Mouse (Mus musculus) embryonic facial prominence, embryonic 12.5 days (tissue): ENCODE data around the gene Xcl1. TPM values are rescaled to one million over a fixed set of nuclear protein-coding genes. Genes with fewer than 3 reads are reported as not detected.
"Not testable (repeated sequence)": the region's sequence is repeated elsewhere in the genome, so short reads cannot be mapped to it uniquely, and the experiment has no call there.

Experiments used
- ATAC-seq: fragments of 200-750 bp; cut with Nextera tagmentation; 2 replicates; pipeline ENCODE4 v1.8.0; 2017; ENCODE audit not compliant: insufficient number of reproducible peaks, insufficient read depth, low FRiP score, low TSS enrichment
- H3K27ac ChIP-seq: fragments of 300-500 bp; sonication (generic); 2 replicates; pipeline ENCODE4 v1.5.1; 2016; ENCODE audit warnings: mild to moderate bottlenecking
- H3K27me3 ChIP-seq: fragments of 300-500 bp; sonication (generic); 2 replicates; pipeline ENCODE4 v1.6.1; 2016; ENCODE audit warnings: mild to moderate bottlenecking, moderate library complexity
- H3K36me3 ChIP-seq: fragments of 300-500 bp; sonication (generic); 2 replicates; pipeline ENCODE4 v1.6.1; 2016; ENCODE audit warnings: mild to moderate bottlenecking
- H3K4me1 ChIP-seq: fragments of 300-500 bp; sonication (generic); 2 replicates; pipeline ENCODE4 v1.6.1; 2016
- H3K4me2 ChIP-seq: fragments of 300-500 bp; sonication (generic); replicated peaks from 2 replicates; pipeline ENCODE4 v1.6.1; 2016; ENCODE audit warnings: mild to moderate bottlenecking, moderate library complexity
- H3K4me3 ChIP-seq: fragments of 300-500 bp; sonication (generic); 2 replicates; pipeline ENCODE4 v1.5.1; 2016; ENCODE audit warnings: mild to moderate bottlenecking
- H3K9ac ChIP-seq: fragments of 300-500 bp; sonication (generic); 2 replicates; pipeline ENCODE4 v1.6.1; 2016; ENCODE audit warnings: mild to moderate bottlenecking, moderate library complexity
- H3K9me3 ChIP-seq: fragments of 300-500 bp; sonication (generic); 2 replicates; pipeline ENCODE4 v1.6.1; 2016; ENCODE audit warnings: mild to moderate bottlenecking, moderate library complexity
- WGBS: fragments of 180-500 bp; shearing (Covaris S2); methylation state at CpG from one replicate; pipeline ENCODE4 v1.1.7; 2016; 5-methylcytosine and 5-hydroxymethylcytosine counted together
- polyA plus RNA-seq: library from polyadenylated mRNA; unstranded; fragments of >200 nt; fragmentation: Nextera tagmentation; extraction: Ambion mirVana; gene quantifications from 2 replicates; pipeline ENCODE4 v1.2.1, GENCODE M21; 2016

Xcl1 gene
- not detected in 2 replicates for polyA plus RNA-seq

- H3K4me1 ChIP-seq, result no peaks in the 10 kb centered on the region
- H3K27ac ChIP-seq, result no peak within 1 kb of the TSS
- H3K4me3 ChIP-seq, result no peak within 1 kb of the TSS
- no peaks in the 10 kb centered on the region for H3K27me3 ChIP-seq
- H3K4me2 ChIP-seq, result no peak within 1 kb of the TSS
- no peak for ATAC-seq
- no peak within 1 kb of the TSS for H3K9ac ChIP-seq
- 78% methylated on average over 9 of the region's 9 CpGs for WGBS
- no peaks in the 10 kb centered on the region for H3K9me3 ChIP-seq
- H3K36me3 ChIP-seq, result no peaks in the 10 kb centered on the region
These were observed at the start of gene Xcl1 for GRCm38 (mm10) chr1:164935477-164936044. Xcl1 (minus strand) TSS chr1:164935527.

GRCm38 (mm10) chr1:164984681-164985080 lies 49.4 kb upstream of the Xcl1 start:
- not testable (repeated sequence) for H3K4me3 ChIP-seq, H3K9me3 ChIP-seq, H3K36me3 ChIP-seq, H3K4me2 ChIP-seq, H3K27me3 ChIP-seq, ATAC-seq, H3K4me1 ChIP-seq, H3K27ac ChIP-seq, H3K9ac ChIP-seq
- WGBS, result 81% methylated on average over 10 of the region's 10 CpGs

DNA sequence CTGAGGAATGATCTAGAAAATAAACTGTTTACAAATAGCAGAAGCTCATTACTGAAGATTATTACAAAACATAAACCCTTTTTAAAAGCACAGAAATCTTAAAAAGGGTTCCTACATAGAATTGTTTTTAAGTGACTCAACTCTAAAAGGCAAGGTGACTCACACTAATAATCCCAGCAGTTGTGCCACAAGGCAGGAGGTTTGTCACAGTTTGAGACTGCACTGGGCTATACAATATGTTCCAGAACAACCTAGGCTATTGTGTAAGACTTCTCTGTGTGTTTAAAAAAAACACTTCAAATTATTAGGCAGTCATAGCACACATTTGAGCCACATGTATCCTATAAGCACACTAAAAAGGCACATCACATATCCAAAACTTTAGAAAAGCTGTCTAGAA lies 42.0 kb upstream of the Xcl1 start:
- Histone ChIP-seq H3K9me3 (no peaks in the 10 kb centered on the region), H3K4me1 (no peaks in the 10 kb centered on the region), H3K27me3 (no peaks in the 10 kb centered on the region), H3K4me3 (no peak overlapping the region), H3K4me2 (no peak overlapping the region), H3K9ac (no peak overlapping the region), H3K27ac (no peak overlapping the region), H3K36me3 (no peaks in the 10 kb centered on the region)
- no peak for ATAC-seq

- no peak overlapping the region for H3K4me2 ChIP-seq
- no peak overlapping the region for H3K4me3 ChIP-seq
- no peaks in the 10 kb centered on the region for H3K4me1 ChIP-seq
- WGBS, result 85% methylated on average over 7 of the region's 7 CpGs
- no peak for ATAC-seq
- H3K9me3 ChIP-seq, result no peaks in the 10 kb centered on the region
- no peak overlapping the region for H3K9ac ChIP-seq
- no peaks in the 10 kb centered on the region for H3K36me3 ChIP-seq
- no peak overlapping the region for H3K27ac ChIP-seq
- no peaks in the 10 kb centered on the region for H3K27me3 ChIP-seq
These were observed 40.4 kb upstream of the Xcl1 start for GRCm38 (mm10) chr1:164975729-164976128.

DNA sequence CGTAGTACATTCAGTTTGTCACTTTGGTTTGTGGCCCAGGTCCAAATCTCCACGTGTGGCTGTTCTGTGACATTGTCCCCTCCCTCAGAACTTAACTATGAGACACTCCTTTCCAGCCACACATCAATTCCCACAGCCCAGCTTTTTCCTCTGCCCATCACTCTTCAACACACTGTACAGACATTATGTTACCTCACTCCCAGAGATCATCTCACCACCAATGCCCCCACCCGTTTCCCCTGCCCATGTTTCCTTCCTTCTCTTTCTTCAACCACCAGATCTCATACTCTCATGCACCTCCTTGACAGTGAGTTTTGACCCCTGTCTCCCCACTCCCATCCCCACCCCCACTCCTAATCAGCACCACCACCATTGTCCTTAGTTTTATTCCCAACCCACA lies 39.9 kb upstream of the Xcl1 start:
- WGBS, result 86% methylated on average over 3 of the region's 3 CpGs
- H3K27ac ChIP-seq, result no peak overlapping the region

GRCm38 (mm10) chr1:164973790-164974189 lies 38.5 kb upstream of the Xcl1 start:
- Histone ChIP-seq H3K36me3 (no peaks in the 10 kb centered on the region), H3K27me3 (no peaks in the 10 kb centered on the region), H3K9ac (no peak overlapping the region), H3K9me3 (no peaks in the 10 kb centered on the region), H3K4me1 (no peaks in the 10 kb centered on the region), H3K4me3 (no peak overlapping the region), H3K27ac (no peak overlapping the region), H3K4me2 (no peak overlapping the region)
- no peak for ATAC-seq
- 36% methylated on average over 3 of the region's 3 CpGs for WGBS

More for the DNA sequence above, 39.9 kb upstream of the Xcl1 start:
- no peak for ATAC-seq
- no peaks in the 10 kb centered on the region for H3K4me1 ChIP-seq
- no peak overlapping the region for H3K9ac ChIP-seq
- no peak overlapping the region for H3K4me2 ChIP-seq
- H3K36me3 ChIP-seq, result no peaks in the 10 kb centered on the region
- H3K9me3 ChIP-seq, result no peaks in the 10 kb centered on the region
- H3K27me3 ChIP-seq, result no peaks in the 10 kb centered on the region
- H3K4me3 ChIP-seq, result no peak overlapping the region

DNA sequence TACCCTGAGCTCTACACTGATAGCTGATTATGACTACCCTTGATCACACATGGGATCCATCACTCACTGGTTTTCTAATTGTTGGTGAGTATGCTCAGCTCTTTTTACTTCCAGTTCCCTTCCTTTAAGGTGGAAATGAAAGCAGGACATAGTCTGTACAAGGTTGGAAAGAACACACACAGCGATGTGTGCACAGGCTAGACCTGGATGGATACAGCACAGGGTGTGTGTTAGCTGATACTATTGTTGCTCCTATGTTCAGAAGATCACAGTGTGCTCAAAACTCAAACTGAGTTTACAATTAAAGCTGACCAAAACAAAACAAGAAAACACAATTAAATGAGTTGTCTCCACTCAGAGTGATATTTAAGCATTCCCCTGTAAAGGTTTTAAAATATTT lies 38.0 kb upstream of the Xcl1 start:
- Histone ChIP-seq H3K4me2 (no peak overlapping the region), H3K4me3 (no peak overlapping the region), H3K4me1 (no peaks in the 10 kb centered on the region), H3K9ac (no peak overlapping the region), H3K36me3 (no peaks in the 10 kb centered on the region), H3K27ac (no peak overlapping the region), H3K9me3 (no peaks in the 10 kb centered on the region), H3K27me3 (no peaks in the 10 kb centered on the region)
- WGBS, result 86% methylated on average over 1 of the region's 1 CpGs
- ATAC-seq, result no peak

GRCm38 (mm10) chr1:164972744-164973143 lies 37.4 kb upstream of the Xcl1 start:
- Histone ChIP-seq H3K27ac (no peak overlapping the region), H3K9me3 (no peaks in the 10 kb centered on the region), H3K4me3 (no peak overlapping the region), H3K4me1 (no peaks in the 10 kb centered on the region), H3K4me2 (no peak overlapping the region), H3K36me3 (no peaks in the 10 kb centered on the region), H3K9ac (no peak overlapping the region), H3K27me3 (no peaks in the 10 kb centered on the region)
- ATAC-seq, result no peak
- 90% methylated on average over 5 of the region's 5 CpGs for WGBS

GRCm38 (mm10) chr1:164966095-164966698 lies 30.9 kb upstream of the Xcl1 start:
- Histone ChIP-seq H3K4me1 (no peaks in the 10 kb centered on the region), H3K9me3 (no peaks in the 10 kb centered on the region), H3K36me3 (no peaks in the 10 kb centered on the region), H3K9ac (no peak overlapping the region), H3K27ac (no peak overlapping the region), H3K4me3 (no peak overlapping the region), H3K4me2 (no peak overlapping the region), H3K27me3 (no peaks in the 10 kb centered on the region)
- WGBS, result 35% methylated on average over 8 of the region's 8 CpGs
- ATAC-seq, result no peak

DNA sequence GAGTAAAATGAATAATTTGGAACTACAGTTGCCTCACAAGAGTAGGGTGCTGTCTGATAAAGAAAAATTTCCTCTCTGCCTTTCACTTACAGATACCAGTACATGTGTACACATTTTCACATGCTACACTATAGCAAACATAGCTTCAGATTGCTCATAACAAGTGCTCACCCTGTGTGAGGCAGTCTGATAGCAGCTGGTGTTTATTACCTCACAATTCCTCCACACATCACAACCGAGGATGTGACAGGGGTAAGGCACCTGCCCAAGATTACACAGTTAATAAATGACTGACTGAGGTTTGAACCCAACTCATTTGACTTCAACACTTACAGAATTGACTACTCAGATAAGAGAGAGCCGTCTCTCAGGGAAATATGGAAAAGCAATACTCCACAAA lies 25.3 kb upstream of the Xcl1 start:
- Histone ChIP-seq H3K4me2 (no peak overlapping the region), H3K9me3 (no peaks in the 10 kb centered on the region), H3K27ac (no peak overlapping the region), H3K36me3 (no peaks in the 10 kb centered on the region), H3K4me3 (no peak overlapping the region), H3K9ac (no peak overlapping the region), H3K27me3 (no peaks in the 10 kb centered on the region), H3K4me1 (no peaks in the 10 kb centered on the region)
- WGBS, result 63% methylated on average over 2 of the region's 2 CpGs
- no peak for ATAC-seq

- Histone ChIP-seq H3K4me2 (no peak overlapping the region), H3K9me3 (no peaks in the 10 kb centered on the region), H3K27me3 (no peaks in the 10 kb centered on the region), H3K36me3 (no peaks in the 10 kb centered on the region), H3K4me3 (no peak overlapping the region), H3K4me1 (no peaks in the 10 kb centered on the region), H3K9ac (no peak overlapping the region), H3K27ac (no peak overlapping the region)
- WGBS, result 65% methylated on average over 11 of the region's 11 CpGs
- ATAC-seq, result no peak
These were observed 24.6 kb upstream of the Xcl1 start for GRCm38 (mm10) chr1:164959787-164960385.

GRCm38 (mm10) chr1:164959160-164959559 lies 23.8 kb upstream of the Xcl1 start:
- no peak overlapping the region for H3K4me3 ChIP-seq

More at GRCm38 (mm10) chr1:164959160-164959559, 23.8 kb upstream of the Xcl1 start:
- H3K27me3 ChIP-seq, result no peaks in the 10 kb centered on the region
- no peak overlapping the region for H3K9ac ChIP-seq
- WGBS, result 79% methylated on average over 3 of the region's 3 CpGs
- H3K4me2 ChIP-seq, result no peak overlapping the region
- H3K36me3 ChIP-seq, result no peaks in the 10 kb centered on the region
- no peak for ATAC-seq
- H3K27ac ChIP-seq, result no peak overlapping the region
- no peaks in the 10 kb centered on the region for H3K9me3 ChIP-seq
- no peaks in the 10 kb centered on the region for H3K4me1 ChIP-seq
